Mouse (Mus musculus): ENCODE data around the gene Magi1. TPM values are rescaled to one million over a fixed set of nuclear protein-coding genes. Genes with fewer than 3 reads are reported as not detected.

The Magi1 gene
- polyA plus RNA-seq, 1 experiment from 2014 or later = 25.3 TPM

DNA sequence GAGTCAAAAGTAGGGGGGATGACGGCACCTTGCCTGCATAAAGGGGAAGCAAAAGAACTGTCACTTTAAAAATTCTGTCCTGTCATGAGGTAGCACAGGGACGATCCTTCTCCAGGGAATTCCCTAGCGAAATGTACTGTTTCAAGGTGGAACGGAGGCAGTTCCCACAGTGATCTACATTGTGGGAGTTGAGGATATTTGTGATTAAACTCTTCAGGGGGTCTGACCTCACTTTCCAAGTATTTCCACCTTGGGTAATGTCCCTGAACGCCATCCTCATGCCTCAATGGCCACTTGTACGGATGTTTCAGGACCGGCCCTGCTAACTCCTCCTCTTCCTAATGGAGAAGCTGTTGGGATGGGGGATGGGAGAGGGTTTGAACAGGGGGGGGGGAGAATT, 559.0 kb downstream of the Magi1 start:
- Histone ChIP-seq H3K27me3 (ENCODE audit: control insufficient read depth, insufficient read depth, low read length) (no peaks in the 10 kb centered on the region), H3K4me3 (replicated peaks; ENCODE audit: low read length) (no peak overlapping the region), H3K9ac (no peak overlapping the region), H3K4me1 (replicated peaks; ENCODE audit: control insufficient read depth, insufficient read depth, low read length) (no peaks in the 10 kb centered on the region; the same call in 1 of the 2 replicates), H3K4me2 (replicated peaks) (no peak overlapping the region), H3K9me3 (ENCODE audit: control insufficient read depth, low read length) (no peaks in the 10 kb centered on the region), H3K36me3 (replicated peaks; ENCODE audit: control insufficient read depth, insufficient read depth) (no peaks in the 10 kb centered on the region), H3K27ac (no peak overlapping the region)
- DNase-seq (ENCODE audit: low spot score) = no peak
- no peak for ATAC-seq (ENCODE audit: low FRiP score)
- WGBS = 42% methylated on average over 7 of the region's 7 CpGs

DNA sequence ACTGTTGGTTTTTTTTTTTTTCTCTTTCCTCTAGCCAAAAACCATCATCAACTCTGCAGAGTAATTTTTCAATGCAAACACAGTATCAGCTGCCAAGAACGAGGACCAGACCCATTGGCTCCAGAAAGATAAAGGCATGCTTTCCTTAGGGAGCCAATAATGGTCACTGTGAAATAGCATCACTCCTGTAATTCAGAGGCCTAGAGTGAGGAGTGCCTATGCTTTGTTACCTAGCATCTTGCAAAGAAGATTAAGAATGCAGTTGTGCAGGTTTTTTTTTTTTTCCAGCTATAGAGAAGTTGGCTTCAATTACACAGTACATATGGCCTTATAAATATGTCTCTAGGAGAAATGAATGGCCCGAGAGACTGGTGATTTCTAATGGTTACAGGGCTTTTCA, 560.5 kb downstream of the Magi1 start:
- Histone ChIP-seq H3K9me3 (ENCODE audit: control insufficient read depth, low read length) (no peaks in the 10 kb centered on the region), H3K4me1 (replicated peaks; ENCODE audit: control insufficient read depth, insufficient read depth, low read length) (peaks cover 12% of the 10 kb centered on the region), H3K27ac (no peak overlapping the region), H3K4me2 (replicated peaks) (no peak overlapping the region), H3K9ac (no peak overlapping the region), H3K4me3 (replicated peaks; ENCODE audit: low read length) (no peak overlapping the region), H3K36me3 (replicated peaks; ENCODE audit: control insufficient read depth, insufficient read depth) (no peaks in the 10 kb centered on the region), H3K27me3 (ENCODE audit: control insufficient read depth, insufficient read depth, low read length) (no peaks in the 10 kb centered on the region)
- 55% methylated on average over 2 of the region's 2 CpGs for WGBS
- DNase-seq (ENCODE audit: low spot score) (no peak), ATAC-seq (ENCODE audit: low FRiP score) (no peak)

DNA sequence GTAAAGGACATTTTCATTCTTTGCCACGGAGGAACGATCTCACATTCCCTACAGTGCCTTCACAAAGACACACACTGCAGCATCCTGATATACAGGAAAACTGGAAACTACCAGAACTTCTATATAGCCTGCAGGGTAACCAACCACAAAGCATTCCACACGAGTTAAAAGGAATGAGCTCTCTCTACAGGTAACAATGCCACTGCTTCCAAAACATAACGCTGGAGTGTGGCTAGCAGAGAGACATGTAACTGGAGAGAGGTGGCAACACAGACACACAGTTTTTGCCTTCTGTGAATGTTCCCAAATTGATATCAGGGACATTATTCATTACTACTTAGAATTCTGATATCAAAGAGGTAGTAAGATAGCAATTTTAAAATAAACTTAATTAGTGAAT, 564.2 kb downstream of the Magi1 start:
- H3K27me3 ChIP-seq (ENCODE audit: control insufficient read depth, insufficient read depth, low read length) = no peaks in the 10 kb centered on the region
- H3K4me2 ChIP-seq (replicated peaks) = no peak overlapping the region
- H3K27ac ChIP-seq = no peak overlapping the region
- WGBS = 53% methylated on average over 4 of the region's 4 CpGs
- H3K4me3 ChIP-seq (replicated peaks; ENCODE audit: low read length) = no peak overlapping the region
- H3K9me3 ChIP-seq (ENCODE audit: control insufficient read depth, low read length) = no peaks in the 10 kb centered on the region
- ATAC-seq (ENCODE audit: low FRiP score) (no peak), DNase-seq (ENCODE audit: low spot score) (no peak)
- H3K4me1 ChIP-seq (replicated peaks; ENCODE audit: control insufficient read depth, insufficient read depth, low read length) = peaks cover 45% of the 10 kb centered on the region
- H3K36me3 ChIP-seq (replicated peaks; ENCODE audit: control insufficient read depth, insufficient read depth) = no peaks in the 10 kb centered on the region
- H3K9ac ChIP-seq = no peak overlapping the region

DNA sequence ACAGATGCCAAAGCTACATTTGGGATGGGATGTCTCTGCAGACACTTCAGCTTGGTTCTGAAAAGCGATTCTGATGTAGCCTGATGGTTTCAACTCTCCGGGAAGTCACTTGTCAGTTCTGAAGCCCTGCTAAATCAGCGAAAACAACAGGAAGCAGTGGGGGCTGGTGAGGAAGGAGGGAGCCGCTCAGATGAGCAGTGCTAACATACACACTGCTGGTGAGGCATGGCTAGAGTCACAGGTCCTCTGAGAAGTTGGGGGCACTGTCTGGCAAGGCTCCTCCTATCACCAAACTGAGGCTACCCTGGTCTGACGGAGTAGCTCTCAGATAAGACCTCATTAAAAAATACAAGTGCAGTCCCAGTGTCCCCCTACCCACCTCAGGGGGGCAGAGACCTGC, 565.3 kb downstream of the Magi1 start:
- WGBS = 21% methylated on average over 5 of the region's 5 CpGs
- DNase-seq (ENCODE audit: low spot score) = no peak

DNA sequence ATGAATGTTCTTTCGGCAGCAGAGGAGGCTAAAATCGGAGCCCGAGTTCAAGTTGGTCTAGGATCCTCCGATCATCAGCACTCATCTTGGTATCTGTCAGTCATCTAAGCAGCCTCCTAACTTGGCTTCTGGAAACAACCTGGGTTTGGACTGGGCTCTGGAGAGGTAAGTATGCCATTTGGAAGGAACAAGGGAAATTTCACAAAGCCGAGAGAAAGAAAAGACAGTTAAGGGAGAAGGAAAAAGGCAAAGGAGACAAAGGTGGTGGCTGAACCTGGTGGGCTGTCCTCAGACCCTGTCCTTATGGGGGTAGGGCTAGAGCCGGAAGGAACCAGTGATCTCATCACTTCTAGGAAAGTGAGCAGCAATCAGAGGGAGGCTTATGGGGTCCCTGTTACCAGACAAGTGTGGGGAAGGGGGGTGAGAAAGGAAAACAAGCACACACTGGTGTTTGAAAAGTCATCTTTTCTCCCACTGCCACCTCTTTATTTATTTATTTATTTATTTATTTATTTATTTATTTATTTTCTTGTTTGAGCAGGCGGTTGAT, 565.8 kb downstream of the Magi1 start:
- peak overlapping the region; percentile 33 for H3K4me3 ChIP-seq (replicated peaks; ENCODE audit: low read length)
- WGBS = 50% methylated on average over 7 of the region's 7 CpGs
- peak overlapping the region; percentile 77 for H3K27ac ChIP-seq
- no peaks in the 10 kb centered on the region for H3K36me3 ChIP-seq (replicated peaks; ENCODE audit: control insufficient read depth, insufficient read depth)
- no peaks in the 10 kb centered on the region for H3K27me3 ChIP-seq (ENCODE audit: control insufficient read depth, insufficient read depth, low read length)
- ATAC-seq (ENCODE audit: low FRiP score) (no peak; the same call in 1 of the 2 replicates), DNase-seq (ENCODE audit: low spot score) (no peak)
- peak overlapping the region; percentile 61 for H3K4me2 ChIP-seq (replicated peaks)
- H3K9ac ChIP-seq = peak overlapping the region; percentile 60
- no peaks in the 10 kb centered on the region for H3K9me3 ChIP-seq (ENCODE audit: control insufficient read depth, low read length)
- H3K4me1 ChIP-seq (replicated peaks; ENCODE audit: control insufficient read depth, insufficient read depth, low read length) = peaks cover 45% of the 10 kb centered on the region

More for the DNA sequence above, 565.3 kb downstream of the Magi1 start:
- no peak overlapping the region for H3K4me3 ChIP-seq (replicated peaks; ENCODE audit: low read length)
- peaks cover 45% of the 10 kb centered on the region for H3K4me1 ChIP-seq (replicated peaks; ENCODE audit: control insufficient read depth, insufficient read depth, low read length)
- H3K4me2 ChIP-seq (replicated peaks) = peak overlapping the region; percentile 61; the same call in 1 of the 2 replicates
- H3K36me3 ChIP-seq (replicated peaks; ENCODE audit: control insufficient read depth, insufficient read depth) = no peaks in the 10 kb centered on the region
- H3K27ac ChIP-seq = no peak overlapping the region
- ATAC-seq (ENCODE audit: low FRiP score) = no peak
- no peaks in the 10 kb centered on the region for H3K9me3 ChIP-seq (ENCODE audit: control insufficient read depth, low read length)
- H3K9ac ChIP-seq = peak overlapping the region; percentile 9; the same call in 1 of the 2 replicates
- no peaks in the 10 kb centered on the region for H3K27me3 ChIP-seq (ENCODE audit: control insufficient read depth, insufficient read depth, low read length)

DNA sequence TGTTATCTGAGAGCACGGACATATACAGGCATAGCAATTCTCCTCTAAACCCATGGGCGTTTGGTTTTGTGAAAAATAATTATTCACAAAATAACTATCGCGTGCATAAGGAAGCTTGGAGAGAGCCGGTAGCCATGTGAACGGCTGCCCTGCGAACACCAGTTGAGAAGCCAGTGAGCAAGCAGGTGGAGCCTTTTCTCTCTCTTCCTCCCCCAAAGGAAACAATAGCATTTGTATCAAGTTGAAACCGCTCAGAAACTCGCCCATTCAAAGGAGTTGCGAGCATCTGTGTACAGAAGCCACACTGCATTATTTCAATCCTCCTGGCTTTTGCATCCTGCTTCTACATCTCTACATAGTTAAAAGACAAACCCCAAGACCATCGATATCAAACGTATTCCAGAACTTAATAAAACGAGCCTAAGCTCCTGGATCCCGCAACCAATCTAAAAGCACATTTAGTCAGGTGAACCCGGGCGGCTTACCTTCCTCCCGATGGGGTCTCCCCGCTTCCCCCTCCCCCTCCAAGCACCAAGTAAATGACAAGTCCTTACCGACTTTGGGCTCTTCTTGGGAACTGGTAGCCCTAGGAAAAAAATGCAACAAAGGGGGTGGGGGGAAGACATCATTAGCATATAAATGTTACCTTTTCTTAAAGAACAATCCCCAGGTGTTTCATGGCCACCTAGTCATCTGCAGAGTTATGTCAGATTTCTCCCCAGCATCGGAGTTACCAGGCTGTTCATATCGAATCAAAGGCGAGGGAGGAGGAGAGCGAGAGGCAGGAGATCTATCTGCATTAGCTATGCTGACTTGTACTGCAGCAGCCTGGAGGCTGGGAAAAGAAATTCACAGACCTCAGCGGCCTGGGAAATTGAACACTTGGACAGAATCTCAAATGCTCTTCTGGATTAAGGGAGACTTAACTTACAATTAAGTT, 566.8 kb downstream of the Magi1 start:
- DNase-seq (ENCODE audit: low spot score) (peak; percentile 54), ATAC-seq (ENCODE audit: low FRiP score) (peak; percentile 65; the same call in 1 of the 2 replicates)
- H3K4me2 ChIP-seq (replicated peaks) = peak overlapping the region; percentile 61
- H3K27me3 ChIP-seq (ENCODE audit: control insufficient read depth, insufficient read depth, low read length) = no peaks in the 10 kb centered on the region
- peak overlapping the region; percentile 33 for H3K4me3 ChIP-seq (replicated peaks; ENCODE audit: low read length)
- no peaks in the 10 kb centered on the region for H3K9me3 ChIP-seq (ENCODE audit: control insufficient read depth, low read length)
- WGBS = 6% methylated on average over 24 of the region's 24 CpGs
- H3K4me1 ChIP-seq (replicated peaks; ENCODE audit: control insufficient read depth, insufficient read depth, low read length) = peaks cover 45% of the 10 kb centered on the region
- H3K27ac ChIP-seq = peak overlapping the region; percentile 77
- H3K36me3 ChIP-seq (replicated peaks; ENCODE audit: control insufficient read depth, insufficient read depth) = no peaks in the 10 kb centered on the region
- peak overlapping the region; percentile 60 for H3K9ac ChIP-seq

DNA sequence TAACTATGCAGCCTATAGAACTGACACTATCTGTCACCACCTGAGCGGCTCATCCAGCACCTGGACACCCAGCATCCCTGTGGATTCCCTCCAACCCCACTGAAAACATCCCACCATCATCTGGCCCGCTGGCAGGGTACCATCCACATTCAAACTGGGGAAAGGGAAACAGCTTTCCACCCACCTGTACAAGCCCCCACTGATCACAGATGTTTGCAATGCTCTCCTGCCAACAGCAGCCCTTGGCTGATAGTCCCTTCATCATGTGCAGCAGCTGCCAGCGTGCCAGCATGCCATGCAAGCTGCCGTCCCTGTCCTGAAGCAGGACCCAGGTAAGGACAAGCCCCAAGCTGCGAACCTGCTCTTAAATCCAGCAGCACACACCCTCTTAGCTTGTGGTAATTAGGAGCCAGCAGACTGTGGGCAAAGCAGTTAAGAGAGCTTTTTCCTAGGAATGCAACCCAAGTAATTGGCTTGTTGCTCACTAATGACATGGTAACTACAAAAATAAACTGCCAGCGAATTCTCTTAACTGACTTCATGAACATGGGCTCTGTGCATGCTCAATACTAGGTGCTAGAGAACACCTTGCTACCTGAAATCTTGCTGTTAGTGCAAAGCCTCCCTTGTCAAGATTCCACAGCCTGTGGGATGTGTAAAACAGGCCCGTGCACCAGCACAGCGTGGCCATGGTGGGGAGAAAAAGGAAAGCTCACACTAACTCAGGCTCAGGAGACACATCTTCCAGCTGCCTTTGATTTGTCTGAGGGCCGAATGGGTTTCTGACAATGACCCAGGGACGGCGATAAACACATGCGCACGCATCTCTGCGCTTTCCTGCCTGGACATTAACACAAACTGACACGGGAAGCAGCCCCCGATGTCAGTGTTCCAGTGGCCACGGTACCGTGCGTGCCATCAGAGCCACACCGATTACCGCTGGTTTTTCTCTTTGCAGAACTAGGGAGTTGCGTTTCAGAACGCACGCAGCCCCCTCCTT, 568.2 kb downstream of the Magi1 start:
- WGBS = 42% methylated on average over 24 of the region's 24 CpGs
- DNase-seq (ENCODE audit: low spot score) = peak; percentile 36
- Histone ChIP-seq H3K27ac (peak overlapping the region; percentile 77), H3K9me3 (ENCODE audit: control insufficient read depth, low read length) (no peaks in the 10 kb centered on the region), H3K4me1 (replicated peaks; ENCODE audit: control insufficient read depth, insufficient read depth, low read length) (peaks cover 45% of the 10 kb centered on the region), H3K4me2 (replicated peaks) (peak overlapping the region; percentile 61), H3K4me3 (replicated peaks; ENCODE audit: low read length) (peak overlapping the region; percentile 33), H3K27me3 (ENCODE audit: control insufficient read depth, insufficient read depth, low read length) (no peaks in the 10 kb centered on the region), H3K9ac (peak overlapping the region; percentile 60), H3K36me3 (replicated peaks; ENCODE audit: control insufficient read depth, insufficient read depth) (no peaks in the 10 kb centered on the region)
- 0 out of 2 replicates have a peak, but pooled peaks have one; percentile 38 for ATAC-seq (ENCODE audit: low FRiP score)

DNA sequence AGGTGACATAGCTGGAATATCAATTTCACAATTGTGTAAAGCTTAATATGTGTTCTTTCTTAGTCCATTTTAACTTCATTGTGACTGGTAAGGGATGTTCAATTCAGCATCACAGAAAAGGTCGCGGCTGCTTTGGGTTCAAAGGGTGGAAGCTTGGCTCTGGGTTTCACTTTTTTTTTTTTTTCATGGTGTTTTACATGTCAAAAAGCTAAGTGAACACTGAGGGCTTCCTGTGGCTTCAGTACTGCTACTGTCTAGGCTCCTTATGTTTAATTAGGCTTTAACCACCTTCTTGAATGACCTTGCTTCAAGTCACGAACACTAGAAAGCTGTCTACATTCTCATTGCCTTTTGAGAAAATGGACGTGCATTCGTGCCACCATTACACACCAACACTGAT, 579.4 kb downstream of the Magi1 start:
- ATAC-seq (ENCODE audit: low FRiP score) (no peak), DNase-seq (ENCODE audit: low spot score) (no peak)
- H3K27ac ChIP-seq = no peak overlapping the region
- H3K27me3 ChIP-seq (ENCODE audit: control insufficient read depth, insufficient read depth, low read length) = no peaks in the 10 kb centered on the region
- H3K9ac ChIP-seq = no peak overlapping the region
- H3K4me3 ChIP-seq (replicated peaks; ENCODE audit: low read length) = no peak overlapping the region
- no peak overlapping the region for H3K4me2 ChIP-seq (replicated peaks)
- no peaks in the 10 kb centered on the region for H3K4me1 ChIP-seq (replicated peaks; ENCODE audit: control insufficient read depth, insufficient read depth, low read length)
- H3K9me3 ChIP-seq (ENCODE audit: control insufficient read depth, low read length) = no peaks in the 10 kb centered on the region
- 35% methylated on average over 5 of the region's 5 CpGs for WGBS
- H3K36me3 ChIP-seq (replicated peaks; ENCODE audit: control insufficient read depth, insufficient read depth) = peaks cover 23% of the 10 kb centered on the region
